Mouse (Mus musculus): ENCODE measurements around the gene Onecut3. TPM values are rescaled to one million over a fixed set of nuclear protein-coding genes. Genes with fewer than 3 reads are reported as not detected.
A peak's percentile ranks its signal among the peaks of the same experiment; 100 is the strongest.

The Onecut3 gene
- polyA plus RNA-seq (2015; fragmentation: Nextera tagmentation; extraction: Ambion mirVana), result 0.06 and 0.08 TPM in 2 replicates

DNA sequence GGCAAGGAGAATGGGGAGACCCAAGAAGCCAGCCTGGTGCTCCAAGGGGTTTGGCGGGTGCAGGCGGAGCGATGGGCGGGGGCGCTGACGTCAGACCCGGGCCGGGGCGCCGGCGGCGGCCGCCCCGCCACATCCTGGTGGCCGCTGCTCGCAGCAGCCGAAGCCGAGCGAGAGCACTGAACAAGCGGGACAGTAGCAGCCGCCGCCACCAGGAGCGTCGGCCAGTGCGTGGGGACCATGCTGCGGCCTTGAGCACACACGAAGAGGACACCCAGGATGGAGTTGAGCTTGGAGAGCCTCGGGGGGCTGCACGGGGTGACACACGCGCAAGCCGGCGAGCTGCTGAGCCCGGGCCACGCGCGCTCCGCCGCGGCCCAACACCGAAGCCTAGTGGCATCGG is at the start of gene Onecut3:
Gene Onecut3, plus strand, starts transcription at position 104 of the 400 bp plus-strand sequence.
- ATAC-seq (ENCODE audit: insufficient read depth, low FRiP score), result peak; percentile 57; the same call in 1 of the 2 replicates
- Histone ChIP-seq H3K4me1 (ENCODE audit: control insufficient read depth, insufficient read depth, low read length) (peaks cover 24% of the 10 kb centered on the region), H3K4me3 (replicated peaks; ENCODE audit: low read length) (peak within 1 kb of the TSS; percentile 46), H3K9ac (ENCODE audit: low read length) (peak within 1 kb of the TSS; percentile 65), H3K27ac (ENCODE audit: low read length) (no peak within 1 kb of the TSS), H3K4me2 (ENCODE audit: low read depth, low read length) (peak within 1 kb of the TSS; percentile 79), H3K36me3 (ENCODE audit: control insufficient read depth, insufficient read depth, low read length) (no peaks in the 10 kb centered on the region), H3K9me3 (replicated peaks; ENCODE audit: control insufficient read depth, low read length) (no peaks in the 10 kb centered on the region), H3K27me3 (ENCODE audit: control insufficient read depth, insufficient read depth, low read length) (peaks cover 99% of the 10 kb centered on the region)
- under 1% methylated on average over 42 of the region's 42 CpGs for WGBS

DNA sequence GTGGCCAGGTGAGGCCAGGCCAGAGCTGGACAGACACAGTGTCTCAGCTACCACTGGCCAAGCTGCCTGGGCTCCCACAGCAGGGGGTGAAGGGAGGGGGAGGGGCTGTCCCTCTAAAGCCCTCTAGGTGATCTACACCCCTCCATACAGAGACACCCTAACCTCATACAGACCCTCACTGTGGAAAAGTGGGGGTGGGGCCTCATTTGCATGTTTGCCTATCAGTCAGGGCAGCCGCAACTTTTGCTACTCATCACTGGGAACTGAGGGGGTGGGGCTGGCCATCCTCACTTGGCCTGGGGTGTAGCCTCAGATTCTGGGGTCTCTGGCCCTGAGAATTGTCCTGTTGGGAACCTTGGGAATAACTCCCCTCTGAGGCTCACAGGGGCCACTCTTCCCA is 49.6 kb upstream of the Onecut3 start:
- 73% methylated on average over 1 of the region's 1 CpGs for WGBS
- Histone ChIP-seq H3K36me3 (ENCODE audit: control insufficient read depth, insufficient read depth, low read length) (no peaks in the 10 kb centered on the region), H3K4me2 (ENCODE audit: low read depth, low read length) (no peak overlapping the region), H3K9me3 (replicated peaks; ENCODE audit: control insufficient read depth, low read length) (no peaks in the 10 kb centered on the region), H3K27ac (ENCODE audit: low read length) (no peak overlapping the region), H3K9ac (ENCODE audit: low read length) (no peak overlapping the region), H3K4me1 (ENCODE audit: control insufficient read depth, insufficient read depth, low read length) (peaks cover 7% of the 10 kb centered on the region; the same call in 1 of the 2 replicates), H3K4me3 (replicated peaks; ENCODE audit: low read length) (no peak overlapping the region), H3K27me3 (ENCODE audit: control insufficient read depth, insufficient read depth, low read length) (0 out of 2 replicates have a peak, but pooled peaks cover 4% of the 10 kb centered on the region)
- no peak for ATAC-seq (ENCODE audit: insufficient read depth, low FRiP score)

- peak; percentile 85 for ATAC-seq (ENCODE audit: insufficient read depth, low FRiP score)
- Histone ChIP-seq H3K9ac (ENCODE audit: low read length) (no peak overlapping the region), H3K27me3 (ENCODE audit: control insufficient read depth, insufficient read depth, low read length) (0 out of 2 replicates have a peak, but pooled peaks cover 4% of the 10 kb centered on the region)
Observed at GRCm38 (mm10) chr10:80445898-80446601, 48.6 kb upstream of the Onecut3 start.

GRCm38 (mm10) chr10:80450599-80450998 is 44.0 kb upstream of the Onecut3 start:
- Histone ChIP-seq H3K4me3 (replicated peaks; ENCODE audit: low read length) (no peak overlapping the region), H3K4me1 (ENCODE audit: control insufficient read depth, insufficient read depth, low read length) (peaks cover 6% of the 10 kb centered on the region; the same call in 1 of the 2 replicates), H3K9me3 (replicated peaks; ENCODE audit: control insufficient read depth, low read length) (no peaks in the 10 kb centered on the region), H3K27me3 (ENCODE audit: control insufficient read depth, insufficient read depth, low read length) (0 out of 2 replicates have a peak, but pooled peaks cover 4% of the 10 kb centered on the region), H3K9ac (ENCODE audit: low read length) (no peak overlapping the region), H3K36me3 (ENCODE audit: control insufficient read depth, insufficient read depth, low read length) (no peaks in the 10 kb centered on the region), H3K4me2 (ENCODE audit: low read depth, low read length) (no peak overlapping the region), H3K27ac (ENCODE audit: low read length) (no peak overlapping the region)
- 10% methylated on average over 6 of the region's 6 CpGs for WGBS
- ATAC-seq (ENCODE audit: insufficient read depth, low FRiP score), result no peak

More at GRCm38 (mm10) chr10:80445898-80446601, 48.6 kb upstream of the Onecut3 start:
- 8% methylated on average over 26 of the region's 26 CpGs for WGBS
- peaks cover 10% of the 10 kb centered on the region for H3K4me1 ChIP-seq (ENCODE audit: control insufficient read depth, insufficient read depth, low read length)
- no peak overlapping the region for H3K4me2 ChIP-seq (ENCODE audit: low read depth, low read length)
- no peaks in the 10 kb centered on the region for H3K36me3 ChIP-seq (ENCODE audit: control insufficient read depth, insufficient read depth, low read length)
- H3K27ac ChIP-seq (ENCODE audit: low read length), result no peak overlapping the region
- H3K9me3 ChIP-seq (replicated peaks; ENCODE audit: control insufficient read depth, low read length), result no peaks in the 10 kb centered on the region
- 0 out of 2 replicates have a peak overlapping the region, but pooled peaks have one; percentile 13 for H3K4me3 ChIP-seq (replicated peaks; ENCODE audit: low read length)

DNA sequence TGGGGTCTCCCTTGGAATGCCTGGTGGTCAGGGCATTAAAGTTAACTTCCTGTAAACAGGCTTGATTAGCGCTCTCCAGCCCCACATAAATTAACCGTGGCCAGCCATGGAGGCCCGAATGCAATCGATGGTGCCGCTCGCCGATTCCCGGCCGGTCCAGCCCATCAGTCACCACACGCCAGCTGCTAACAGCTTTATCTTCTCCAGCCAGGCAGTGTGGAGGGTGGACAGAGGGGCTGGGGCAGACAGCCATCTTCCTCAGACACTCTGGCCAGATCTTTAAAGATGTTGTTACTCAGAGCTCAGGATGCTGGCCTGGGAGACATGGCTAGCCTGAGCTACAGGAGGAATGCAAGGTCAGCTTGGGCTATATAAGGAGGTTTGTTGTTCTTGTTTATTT is 41.0 kb upstream of the Onecut3 start:
- no peak overlapping the region for H3K9ac ChIP-seq (ENCODE audit: low read length)
- ATAC-seq (ENCODE audit: insufficient read depth, low FRiP score), result no peak
- H3K4me3 ChIP-seq (replicated peaks; ENCODE audit: low read length), result no peak overlapping the region
- H3K27ac ChIP-seq (ENCODE audit: low read length), result no peak overlapping the region
- WGBS, result 50% methylated on average over 10 of the region's 10 CpGs
- H3K27me3 ChIP-seq (ENCODE audit: control insufficient read depth, insufficient read depth, low read length), result no peaks in the 10 kb centered on the region
- peaks cover 3% of the 10 kb centered on the region; the same call in 1 of the 2 replicates for H3K4me1 ChIP-seq (ENCODE audit: control insufficient read depth, insufficient read depth, low read length)
- H3K9me3 ChIP-seq (replicated peaks; ENCODE audit: control insufficient read depth, low read length), result no peaks in the 10 kb centered on the region
- H3K36me3 ChIP-seq (ENCODE audit: control insufficient read depth, insufficient read depth, low read length), result no peaks in the 10 kb centered on the region
- H3K4me2 ChIP-seq (ENCODE audit: low read depth, low read length), result no peak overlapping the region

DNA sequence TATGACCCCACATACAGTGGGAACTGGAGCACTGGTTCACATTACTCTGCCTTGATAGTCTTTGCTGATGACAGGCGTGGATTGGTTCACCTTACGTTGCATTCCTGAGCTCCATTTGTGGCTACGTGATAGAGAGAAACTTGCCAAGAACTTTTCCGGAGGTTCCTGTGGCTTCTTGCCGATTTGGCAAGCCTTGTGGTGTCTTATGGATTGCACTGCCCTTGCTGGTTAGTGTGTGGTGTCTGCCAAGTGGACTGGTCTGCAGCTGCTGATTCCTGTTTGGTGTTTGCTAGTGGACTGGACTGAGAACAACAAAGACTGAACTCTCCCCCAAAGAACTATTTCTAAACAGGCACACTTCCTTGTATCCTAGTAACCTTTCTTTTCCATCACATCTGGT is 39.9 kb upstream of the Onecut3 start:
- H3K27me3 ChIP-seq (ENCODE audit: control insufficient read depth, insufficient read depth, low read length), result no peaks in the 10 kb centered on the region
- H3K4me3 ChIP-seq (replicated peaks; ENCODE audit: low read length), result no peak overlapping the region
- H3K36me3 ChIP-seq (ENCODE audit: control insufficient read depth, insufficient read depth, low read length), result no peaks in the 10 kb centered on the region
- H3K9ac ChIP-seq (ENCODE audit: low read length), result no peak overlapping the region
- no peaks in the 10 kb centered on the region for H3K9me3 ChIP-seq (replicated peaks; ENCODE audit: control insufficient read depth, low read length)
- ATAC-seq (ENCODE audit: insufficient read depth, low FRiP score), result no peak
- H3K4me2 ChIP-seq (ENCODE audit: low read depth, low read length), result no peak overlapping the region
- H3K4me1 ChIP-seq (ENCODE audit: control insufficient read depth, insufficient read depth, low read length), result peaks cover 3% of the 10 kb centered on the region; the same call in 1 of the 2 replicates
- WGBS, result 82% methylated on average over 5 of the region's 5 CpGs
- H3K27ac ChIP-seq (ENCODE audit: low read length), result no peak overlapping the region

DNA sequence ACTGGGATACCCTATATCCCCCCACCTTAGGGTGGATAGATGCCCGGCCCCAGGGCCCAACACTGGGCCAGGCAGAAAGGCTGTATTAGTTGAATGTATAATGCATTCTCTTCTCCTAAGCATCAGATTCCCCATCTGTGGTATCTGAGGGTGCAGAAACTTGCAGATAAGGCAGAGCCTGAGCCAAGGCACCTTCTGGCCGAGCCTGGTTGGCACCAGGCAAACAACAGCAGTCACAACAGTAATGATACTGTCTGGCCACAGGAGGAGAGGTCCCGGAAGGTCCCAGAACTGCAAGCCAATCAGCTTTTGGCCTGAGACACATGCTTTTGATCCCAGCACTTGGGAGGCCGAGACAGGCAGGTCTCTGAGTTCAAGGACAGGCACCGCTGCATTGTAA is 38.9 kb upstream of the Onecut3 start:
- H3K4me1 ChIP-seq (ENCODE audit: control insufficient read depth, insufficient read depth, low read length), result no peaks in the 10 kb centered on the region
- ATAC-seq (ENCODE audit: insufficient read depth, low FRiP score), result no peak
- H3K27me3 ChIP-seq (ENCODE audit: control insufficient read depth, insufficient read depth, low read length), result no peaks in the 10 kb centered on the region
- H3K4me2 ChIP-seq (ENCODE audit: low read depth, low read length), result no peak overlapping the region
- H3K4me3 ChIP-seq (replicated peaks; ENCODE audit: low read length), result no peak overlapping the region
- WGBS, result 85% methylated on average over 5 of the region's 5 CpGs
- H3K27ac ChIP-seq (ENCODE audit: low read length), result no peak overlapping the region
- no peak overlapping the region for H3K9ac ChIP-seq (ENCODE audit: low read length)
- no peaks in the 10 kb centered on the region for H3K36me3 ChIP-seq (ENCODE audit: control insufficient read depth, insufficient read depth, low read length)
- no peaks in the 10 kb centered on the region for H3K9me3 ChIP-seq (replicated peaks; ENCODE audit: control insufficient read depth, low read length)

DNA sequence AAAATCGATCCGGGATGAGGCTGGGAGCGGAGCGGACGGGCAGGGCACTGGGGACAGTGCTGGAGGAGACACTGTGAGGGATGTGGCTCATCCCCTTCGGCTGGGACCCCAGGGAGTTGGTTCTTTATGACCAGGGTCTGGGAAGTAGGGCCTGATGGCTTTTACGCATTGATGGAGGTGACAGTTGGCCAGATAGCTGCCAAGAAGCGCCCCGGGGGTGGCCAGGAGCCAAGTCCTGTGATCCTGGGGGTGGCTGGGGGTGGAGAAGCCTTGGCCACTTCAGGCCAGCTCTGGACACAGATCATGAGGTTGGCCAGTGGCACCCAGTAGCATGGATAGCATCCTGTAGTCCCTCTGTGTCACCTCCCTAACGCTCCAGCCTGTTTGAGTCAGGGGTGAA is 35.4 kb upstream of the Onecut3 start:
- no peak overlapping the region for H3K4me2 ChIP-seq (ENCODE audit: low read depth, low read length)
- 76% methylated on average over 10 of the region's 10 CpGs for WGBS

DNA sequence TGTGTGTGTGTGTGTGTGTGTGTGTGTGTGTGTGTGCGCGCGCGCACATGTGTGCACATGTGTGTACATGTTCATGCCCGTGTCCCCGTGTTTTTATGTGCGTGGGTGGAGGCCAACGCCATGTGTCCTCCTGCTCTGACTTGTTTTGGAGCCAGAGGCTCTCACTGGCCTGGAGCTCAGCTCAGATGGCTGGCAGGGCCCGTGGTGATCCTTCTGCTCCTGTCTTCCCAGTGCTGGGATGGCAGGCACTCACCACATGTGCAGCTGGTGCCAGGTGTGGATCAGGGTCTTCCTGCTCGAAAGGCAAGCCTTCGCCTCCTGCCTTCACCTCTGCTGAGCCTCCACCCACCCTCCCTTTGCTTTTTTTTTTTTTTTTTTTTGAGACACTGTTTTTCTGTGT is 35.0 kb upstream of the Onecut3 start:
- no peaks in the 10 kb centered on the region for H3K36me3 ChIP-seq (ENCODE audit: control insufficient read depth, insufficient read depth, low read length)
- H3K4me3 ChIP-seq (replicated peaks; ENCODE audit: low read length), result no peak overlapping the region
- H3K27me3 ChIP-seq (ENCODE audit: control insufficient read depth, insufficient read depth, low read length), result peaks cover 8% of the 10 kb centered on the region; the same call in 1 of the 2 replicates
- no peaks in the 10 kb centered on the region for H3K9me3 ChIP-seq (replicated peaks; ENCODE audit: control insufficient read depth, low read length)
- 90% methylated on average over 11 of the region's 11 CpGs for WGBS
- no peaks in the 10 kb centered on the region for H3K4me1 ChIP-seq (ENCODE audit: control insufficient read depth, insufficient read depth, low read length)
- ATAC-seq (ENCODE audit: insufficient read depth, low FRiP score), result no peak
- no peak overlapping the region for H3K4me2 ChIP-seq (ENCODE audit: low read depth, low read length)
- no peak overlapping the region for H3K27ac ChIP-seq (ENCODE audit: low read length)
- H3K9ac ChIP-seq (ENCODE audit: low read length), result no peak overlapping the region

More for the DNA sequence above, 35.4 kb upstream of the Onecut3 start:
- Histone ChIP-seq H3K4me3 (replicated peaks; ENCODE audit: low read length) (no peak overlapping the region), H3K27ac (ENCODE audit: low read length) (no peak overlapping the region), H3K9ac (ENCODE audit: low read length) (no peak overlapping the region), H3K4me1 (ENCODE audit: control insufficient read depth, insufficient read depth, low read length) (no peaks in the 10 kb centered on the region), H3K36me3 (ENCODE audit: control insufficient read depth, insufficient read depth, low read length) (no peaks in the 10 kb centered on the region), H3K27me3 (ENCODE audit: control insufficient read depth, insufficient read depth, low read length) (peaks cover 8% of the 10 kb centered on the region; the same call in 1 of the 2 replicates), H3K9me3 (replicated peaks; ENCODE audit: control insufficient read depth, low read length) (no peaks in the 10 kb centered on the region)
- ATAC-seq (ENCODE audit: insufficient read depth, low FRiP score), result no peak

Measured in stomach, embryonic 16.5 days (tissue).